Mouse (Mus musculus): ENCODE measurements around the gene Slc19a3. TPM values are rescaled to one million over a fixed set of nuclear protein-coding genes. Genes with fewer than 3 reads are reported as not detected.

Gene Slc19a3
- total and polyA plus RNA-seq, 2 experiments: 0.11 TPM; not detected in 1

- WGBS: 89% methylated on average over 10 of the region's 10 CpGs
- TF ChIP-seq CTCF (IDR thresholded peaks at IDR 0.05; ENCODE audit: low read depth, low read length) (no peak), POLR2A (IDR thresholded peaks at IDR 0.05; ENCODE audit: extremely low read depth, insufficient read depth, low read length) (no peak)
- Histone ChIP-seq H3K27ac (replicated peaks; ENCODE audit: insufficient read depth, low read depth, low read length) (no peak overlapping the region), H3K4me3 (ENCODE audit: insufficient read depth, low read depth, low read length) (no peak overlapping the region), H3K36me3 (ENCODE audit: control insufficient read depth, insufficient read depth, low read length) (no peaks in the 10 kb centered on the region), H3K79me2 (ENCODE audit: control insufficient read depth, insufficient read depth, low read length) (no peaks in the 10 kb centered on the region), H3K4me1 (ENCODE audit: control insufficient read depth, insufficient read depth, low read length) (no peaks in the 10 kb centered on the region), H3K9ac (ENCODE audit: low read depth, low read length) (no peak overlapping the region), H3K27me3 (ENCODE audit: control insufficient read depth, insufficient read depth, low read length) (no peaks in the 10 kb centered on the region)
- DNase-seq (ENCODE audit: extremely low read depth, low read depth, low spot score): no peak
Observed at GRCm38 (mm10) chr1:83067205-83067604, 29.0 kb upstream of the Slc19a3 start.

- DNase-seq (ENCODE audit: extremely low read depth, low read depth, low spot score): no peak
- 93% methylated on average over 4 of the region's 4 CpGs for WGBS
- TF ChIP-seq POLR2A (IDR thresholded peaks at IDR 0.05; ENCODE audit: extremely low read depth, insufficient read depth, low read length) (no peak), CTCF (IDR thresholded peaks at IDR 0.05; ENCODE audit: low read depth, low read length) (no peak)
Observed at GRCm38 (mm10) chr1:83066577-83066976, 28.3 kb upstream of the Slc19a3 start.

GRCm38 (mm10) chr1:83064851-83065250 is 26.6 kb upstream of the Slc19a3 start:
- H3K9ac ChIP-seq (ENCODE audit: low read depth, low read length): no peak overlapping the region
- no peak overlapping the region for H3K27ac ChIP-seq (replicated peaks; ENCODE audit: insufficient read depth, low read depth, low read length)
- H3K4me1 ChIP-seq (ENCODE audit: control insufficient read depth, insufficient read depth, low read length): no peaks in the 10 kb centered on the region
- TF ChIP-seq CTCF (IDR thresholded peaks at IDR 0.05; ENCODE audit: low read depth, low read length) (no peak), POLR2A (IDR thresholded peaks at IDR 0.05; ENCODE audit: extremely low read depth, insufficient read depth, low read length) (no peak)
- H3K4me3 ChIP-seq (ENCODE audit: insufficient read depth, low read depth, low read length): no peak overlapping the region
- no peaks in the 10 kb centered on the region for H3K27me3 ChIP-seq (ENCODE audit: control insufficient read depth, insufficient read depth, low read length)
- no peaks in the 10 kb centered on the region for H3K36me3 ChIP-seq (ENCODE audit: control insufficient read depth, insufficient read depth, low read length)
- 10% methylated on average over 3 of the region's 3 CpGs for WGBS
- H3K79me2 ChIP-seq (ENCODE audit: control insufficient read depth, insufficient read depth, low read length): no peaks in the 10 kb centered on the region
- peak; percentile 16 for DNase-seq (ENCODE audit: extremely low read depth, low read depth, low spot score)

More at GRCm38 (mm10) chr1:83066577-83066976, 28.3 kb upstream of the Slc19a3 start:
- Histone ChIP-seq H3K79me2 (ENCODE audit: control insufficient read depth, insufficient read depth, low read length) (no peaks in the 10 kb centered on the region), H3K27me3 (ENCODE audit: control insufficient read depth, insufficient read depth, low read length) (no peaks in the 10 kb centered on the region), H3K4me3 (ENCODE audit: insufficient read depth, low read depth, low read length) (no peak overlapping the region), H3K36me3 (ENCODE audit: control insufficient read depth, insufficient read depth, low read length) (no peaks in the 10 kb centered on the region), H3K9ac (ENCODE audit: low read depth, low read length) (no peak overlapping the region), H3K4me1 (ENCODE audit: control insufficient read depth, insufficient read depth, low read length) (no peaks in the 10 kb centered on the region), H3K27ac (replicated peaks; ENCODE audit: insufficient read depth, low read depth, low read length) (no peak overlapping the region)

DNA sequence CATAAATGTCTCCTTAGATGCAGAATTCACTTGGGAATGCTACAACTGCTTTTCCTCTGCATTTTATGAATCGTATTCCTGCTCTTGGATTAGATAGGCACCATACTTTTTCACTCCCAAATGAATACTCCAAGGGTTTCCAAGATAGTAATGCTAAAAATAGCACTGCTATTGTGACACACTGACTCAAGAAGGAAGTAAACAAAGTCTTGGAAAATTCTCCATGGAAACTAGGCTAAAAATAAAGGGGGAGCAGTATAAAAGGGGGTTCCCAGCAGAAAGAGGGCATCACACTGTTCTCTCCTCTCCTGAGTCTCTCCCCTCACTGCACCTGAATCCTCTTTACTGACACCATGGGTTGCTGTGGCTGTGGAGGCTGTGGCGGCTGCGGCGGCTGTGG is 22.4 kb upstream of the Slc19a3 start, which contains the start of gene Krtap28-13:
TSS of gene Krtap28-13 (plus strand) at position 288 of the 400 bp plus-strand sequence.
- Histone ChIP-seq H3K4me3 (ENCODE audit: insufficient read depth, low read depth, low read length) (no peak within 1 kb of the TSS), H3K4me1 (ENCODE audit: control insufficient read depth, insufficient read depth, low read length) (no peaks in the 10 kb centered on the region), H3K27ac (replicated peaks; ENCODE audit: insufficient read depth, low read depth, low read length) (no peak within 1 kb of the TSS), H3K9ac (ENCODE audit: low read depth, low read length) (no peak within 1 kb of the TSS), H3K79me2 (ENCODE audit: control insufficient read depth, insufficient read depth, low read length) (no peaks in the 10 kb centered on the region), H3K36me3 (ENCODE audit: control insufficient read depth, insufficient read depth, low read length) (no peaks in the 10 kb centered on the region), H3K27me3 (ENCODE audit: control insufficient read depth, insufficient read depth, low read length) (no peaks in the 10 kb centered on the region)
- WGBS: 91% methylated on average over 4 of the region's 4 CpGs
- no peak for DNase-seq (ENCODE audit: extremely low read depth, low read depth, low spot score)
- TF ChIP-seq CTCF (IDR thresholded peaks at IDR 0.05; ENCODE audit: low read depth, low read length) (no peak), POLR2A (IDR thresholded peaks at IDR 0.05; ENCODE audit: extremely low read depth, insufficient read depth, low read length) (no peak)

DNA sequence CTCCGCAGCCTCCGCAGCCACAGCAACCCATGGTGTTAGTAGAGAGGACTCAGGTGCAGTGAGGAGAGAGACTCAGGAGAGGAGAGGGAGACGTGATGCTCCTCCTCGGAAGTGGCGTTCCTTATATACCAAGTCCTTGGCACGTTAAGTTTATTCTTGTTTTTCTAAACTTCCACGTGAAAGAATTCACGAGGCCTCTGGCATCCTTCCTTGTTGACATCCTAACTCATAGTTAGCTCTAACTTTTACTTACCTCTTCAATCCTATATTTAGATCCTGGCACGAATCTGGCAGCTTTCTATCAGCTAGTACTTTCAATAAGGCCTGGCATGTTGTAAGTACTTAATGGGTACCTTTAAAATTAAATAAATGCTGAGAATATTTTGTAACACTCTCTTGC is 21.0 kb upstream of the Slc19a3 start, which contains the start of gene A030005K14Rik:
TSS of gene A030005K14Rik (minus strand) at position 101 of the 400 bp plus-strand sequence.
- no peak for DNase-seq (ENCODE audit: extremely low read depth, low read depth, low spot score)
- H3K36me3 ChIP-seq (ENCODE audit: control insufficient read depth, insufficient read depth, low read length): no peaks in the 10 kb centered on the region
- 82% methylated on average over 9 of the region's 9 CpGs for WGBS
- no peak within 1 kb of the TSS for H3K9ac ChIP-seq (ENCODE audit: low read depth, low read length)
- TF ChIP-seq CTCF (IDR thresholded peaks at IDR 0.05; ENCODE audit: low read depth, low read length) (no peak), POLR2A (IDR thresholded peaks at IDR 0.05; ENCODE audit: extremely low read depth, insufficient read depth, low read length) (no peak)
- no peak within 1 kb of the TSS for H3K27ac ChIP-seq (replicated peaks; ENCODE audit: insufficient read depth, low read depth, low read length)
- H3K27me3 ChIP-seq (ENCODE audit: control insufficient read depth, insufficient read depth, low read length): no peaks in the 10 kb centered on the region
- no peak within 1 kb of the TSS for H3K4me3 ChIP-seq (ENCODE audit: insufficient read depth, low read depth, low read length)
- no peaks in the 10 kb centered on the region for H3K79me2 ChIP-seq (ENCODE audit: control insufficient read depth, insufficient read depth, low read length)
- H3K4me1 ChIP-seq (ENCODE audit: control insufficient read depth, insufficient read depth, low read length): no peaks in the 10 kb centered on the region

DNA sequence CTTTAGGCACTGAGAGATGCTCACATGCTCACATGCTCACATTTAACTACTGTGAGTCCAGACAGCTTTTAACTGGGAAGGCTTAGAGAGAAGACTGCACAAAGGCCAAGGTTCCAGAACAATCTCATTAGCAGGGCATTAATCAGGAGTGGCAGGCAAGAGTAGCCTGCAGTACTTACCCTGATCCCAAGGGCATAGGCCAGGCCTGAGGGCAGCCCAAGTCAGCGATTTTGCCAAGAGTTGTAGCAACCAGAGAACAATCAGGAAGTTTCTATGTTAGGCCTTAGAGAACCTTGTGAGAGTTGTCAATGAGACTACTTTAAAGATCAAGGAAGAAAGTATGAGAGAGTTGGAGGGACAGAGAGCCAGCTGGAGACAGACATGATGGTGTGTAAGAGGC is 20.2 kb upstream of the Slc19a3 start:
- Histone ChIP-seq H3K27ac (replicated peaks; ENCODE audit: insufficient read depth, low read depth, low read length) (no peak overlapping the region), H3K9ac (ENCODE audit: low read depth, low read length) (no peak overlapping the region), H3K4me3 (ENCODE audit: insufficient read depth, low read depth, low read length) (no peak overlapping the region), H3K27me3 (ENCODE audit: control insufficient read depth, insufficient read depth, low read length) (no peaks in the 10 kb centered on the region), H3K4me1 (ENCODE audit: control insufficient read depth, insufficient read depth, low read length) (no peaks in the 10 kb centered on the region), H3K79me2 (ENCODE audit: control insufficient read depth, insufficient read depth, low read length) (no peaks in the 10 kb centered on the region), H3K36me3 (ENCODE audit: control insufficient read depth, insufficient read depth, low read length) (no peaks in the 10 kb centered on the region)
- no peak for TF ChIP-seq POLR2A (IDR thresholded peaks at IDR 0.05; ENCODE audit: extremely low read depth, insufficient read depth, low read length)
- TF ChIP-seq CTCF (IDR thresholded peaks at IDR 0.05; ENCODE audit: low read depth, low read length): no peak
- WGBS: 65% methylated on average over 1 of the region's 1 CpGs
- no peak for DNase-seq (ENCODE audit: extremely low read depth, low read depth, low spot score)
